Mouse (Mus musculus) lung, postnatal 36 days (tissue): ENCODE data around the gene Olfm4.

Experiments
- DNase-seq: peaks from one replicate; pipeline ENCODE4 v3.0.0; 2022; ENCODE audit warnings: mixed read lengths

Olfm4 gene

DNA sequence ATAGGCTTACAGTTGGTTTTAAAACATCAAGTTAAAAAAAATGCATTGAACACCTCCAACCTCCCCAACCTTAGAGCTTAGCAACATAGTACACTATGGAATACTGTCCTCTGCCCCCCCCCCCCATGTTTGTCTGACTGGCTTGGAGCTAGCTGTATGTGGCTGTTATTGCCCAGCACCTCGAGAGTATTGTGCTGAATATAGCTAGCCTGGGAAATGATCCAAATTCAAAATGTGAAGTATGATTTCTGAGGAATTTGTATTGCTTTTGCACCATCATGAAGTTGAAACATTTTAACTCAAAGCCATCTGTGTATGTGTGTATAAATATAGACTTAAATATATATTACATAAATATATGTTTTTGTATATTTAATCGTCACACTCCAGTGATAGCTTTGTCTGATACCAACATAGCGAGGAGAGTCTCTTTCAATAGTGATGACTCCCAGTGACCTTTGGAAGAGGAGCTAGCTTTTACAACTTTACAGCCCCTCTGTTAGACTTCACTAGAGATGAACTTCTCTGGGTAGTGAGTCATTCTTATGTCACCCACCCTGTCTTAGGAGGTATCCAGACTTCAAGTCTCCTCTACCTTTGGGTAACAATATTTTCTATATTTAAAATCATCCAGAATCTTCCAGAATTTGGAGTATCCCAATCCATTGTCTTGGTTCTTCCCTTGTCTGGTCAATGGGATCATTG is 45.6 kb downstream of the Olfm4 start:
- no peak for DNase-seq

DNA sequence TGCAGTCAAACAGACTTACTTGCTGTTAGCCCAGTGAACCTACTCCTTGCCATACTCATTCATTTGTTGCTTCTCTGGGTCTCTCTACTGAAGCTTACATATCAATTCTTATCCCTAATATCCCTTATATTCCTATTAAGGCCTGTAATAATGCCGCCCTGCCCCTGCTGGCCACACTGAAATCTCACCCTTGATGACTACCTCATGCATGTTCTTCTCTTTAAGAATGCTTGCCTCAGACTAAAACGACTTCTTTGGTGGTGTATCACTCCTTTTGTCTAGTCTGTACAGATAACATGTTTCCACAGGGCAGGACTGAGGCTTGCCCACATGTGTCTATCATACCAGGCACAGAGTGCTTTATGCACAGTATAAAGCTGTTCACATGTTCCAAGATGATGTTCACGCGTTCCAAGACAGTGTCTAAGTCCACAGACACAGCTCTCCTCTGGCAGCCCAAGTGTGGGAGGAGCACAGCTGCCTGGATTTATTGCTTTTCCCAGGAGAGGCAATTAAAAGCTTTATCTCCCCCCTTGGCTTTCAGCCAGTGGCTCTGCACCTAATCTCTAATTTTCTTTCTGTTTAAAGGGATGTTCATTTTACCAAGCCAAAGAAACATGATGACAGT is 55.9 kb downstream of the Olfm4 start:
- no peak for DNase-seq

DNA sequence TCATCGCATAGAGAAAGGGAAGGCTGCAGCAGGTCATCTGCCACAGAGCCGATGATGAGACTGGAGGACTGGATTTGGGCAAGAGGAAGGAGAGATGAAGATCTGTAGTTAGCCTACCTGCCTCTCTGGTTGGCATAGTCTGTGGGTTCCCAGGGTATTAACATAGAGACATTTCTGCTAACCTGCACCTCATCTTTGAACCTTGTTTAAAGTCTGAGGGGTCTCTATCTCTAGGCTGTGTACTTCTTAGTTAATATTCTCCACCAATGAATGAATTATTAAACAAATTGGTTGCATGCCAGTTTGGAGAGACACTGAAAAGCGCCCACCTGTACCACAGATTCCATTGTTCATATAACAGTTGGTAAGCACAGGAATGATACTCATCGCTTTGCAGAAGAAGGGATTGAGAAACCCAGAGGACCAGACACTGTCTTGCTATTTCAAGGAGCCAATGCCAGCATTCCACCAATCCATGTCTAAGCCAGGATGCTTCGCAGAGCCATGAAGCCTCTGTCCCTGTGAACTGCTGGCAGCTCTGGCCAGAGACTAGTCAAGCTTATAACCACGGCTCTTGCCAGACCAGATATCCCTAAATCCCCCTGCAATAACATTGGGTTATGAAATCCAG is 62.3 kb downstream of the Olfm4 start:
- DNase-seq = no peak

DNA sequence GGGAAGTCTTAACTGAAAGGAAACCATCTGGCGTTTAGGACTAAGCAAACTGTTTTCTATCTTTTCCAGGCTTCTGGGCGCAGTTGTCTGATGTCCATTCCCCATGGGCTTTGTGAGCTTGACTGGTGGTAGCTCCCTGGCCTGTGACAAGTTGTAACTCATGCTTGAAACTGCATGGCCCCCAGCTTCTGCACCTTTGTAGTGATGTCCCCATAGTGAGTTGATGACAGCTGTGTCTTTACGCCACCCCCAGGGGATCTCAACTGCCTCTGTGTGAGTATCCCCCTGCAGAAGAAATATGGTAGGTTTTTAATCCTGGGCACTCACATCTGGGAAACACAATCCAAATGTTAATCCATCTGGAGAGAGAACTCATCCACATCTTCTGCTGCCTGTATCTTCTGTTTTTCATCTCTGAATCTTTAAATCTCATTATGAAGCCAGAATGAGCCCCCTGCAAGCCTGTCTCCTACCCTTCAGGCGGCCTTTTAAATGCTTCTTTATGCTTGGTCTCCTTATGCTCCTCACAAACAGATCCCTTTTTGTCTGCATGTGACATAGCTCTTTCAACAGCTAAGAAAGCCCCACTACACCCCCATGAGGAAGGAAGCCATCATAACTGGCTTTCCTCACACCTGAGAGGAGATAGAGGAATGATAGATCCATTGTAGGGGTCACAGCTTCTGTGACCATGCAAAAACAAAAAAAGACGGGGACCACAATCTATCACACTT is 63.7 kb downstream of the Olfm4 start:
- DNase-seq = no peak

DNA sequence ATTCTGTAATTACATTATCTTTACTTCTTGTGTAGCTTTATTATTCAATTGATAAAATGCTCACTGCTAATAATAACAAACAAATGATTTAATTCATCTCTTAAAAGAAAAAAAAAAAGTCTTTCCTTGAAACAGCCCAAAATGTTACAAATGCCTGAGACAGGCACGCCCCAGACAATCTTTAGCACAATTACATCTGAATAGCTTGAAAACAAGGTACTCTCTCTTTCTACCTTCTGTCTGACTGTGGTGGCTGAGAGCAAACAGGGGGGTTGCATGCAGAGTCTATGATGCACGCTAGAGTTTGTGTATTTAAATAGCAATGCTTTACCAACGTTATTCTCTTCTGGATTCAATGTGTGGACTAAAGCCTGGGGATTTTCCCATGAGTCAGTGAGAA is 71.8 kb downstream of the Olfm4 start:
- no peak for DNase-seq

DNA sequence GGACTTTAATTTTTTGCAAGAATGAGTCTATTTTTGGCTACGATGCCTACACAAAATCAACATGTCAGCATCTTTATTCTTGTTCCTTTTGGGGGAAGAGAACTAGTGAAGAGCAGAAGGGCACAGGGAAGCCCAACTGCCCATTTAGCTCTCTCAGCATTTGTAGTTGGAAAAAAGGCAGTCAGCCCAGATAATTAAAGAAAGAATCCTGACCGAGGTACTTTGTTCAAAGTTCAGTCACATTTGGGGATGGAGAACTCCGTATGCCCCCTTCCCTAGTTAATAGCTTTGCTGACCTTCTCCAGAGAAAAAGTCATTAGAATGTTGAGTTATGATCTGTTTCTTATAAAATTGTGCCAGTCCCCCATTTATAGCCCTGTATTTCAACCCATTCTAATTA is 77.8 kb downstream of the Olfm4 start:
- DNase-seq = no peak

DNA sequence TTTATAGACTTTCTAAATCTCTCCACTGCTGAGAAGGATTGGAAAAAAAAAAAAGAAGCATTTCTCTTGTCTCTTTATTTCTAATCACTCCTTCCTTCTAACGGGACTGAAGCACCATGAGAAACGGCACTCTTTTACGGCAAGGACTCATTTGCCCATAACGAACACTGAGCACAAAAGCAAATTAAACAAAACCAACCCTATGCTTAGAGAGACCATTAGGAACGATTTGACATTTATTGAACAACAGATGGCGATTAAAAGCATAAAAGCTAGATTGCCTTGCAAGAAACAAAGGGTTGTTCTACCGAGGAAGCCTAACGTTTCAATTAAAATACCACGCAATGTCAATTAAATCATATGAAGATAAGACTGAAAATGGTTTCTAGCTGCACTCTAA is 79.0 kb downstream of the Olfm4 start:
- no peak for DNase-seq

DNA sequence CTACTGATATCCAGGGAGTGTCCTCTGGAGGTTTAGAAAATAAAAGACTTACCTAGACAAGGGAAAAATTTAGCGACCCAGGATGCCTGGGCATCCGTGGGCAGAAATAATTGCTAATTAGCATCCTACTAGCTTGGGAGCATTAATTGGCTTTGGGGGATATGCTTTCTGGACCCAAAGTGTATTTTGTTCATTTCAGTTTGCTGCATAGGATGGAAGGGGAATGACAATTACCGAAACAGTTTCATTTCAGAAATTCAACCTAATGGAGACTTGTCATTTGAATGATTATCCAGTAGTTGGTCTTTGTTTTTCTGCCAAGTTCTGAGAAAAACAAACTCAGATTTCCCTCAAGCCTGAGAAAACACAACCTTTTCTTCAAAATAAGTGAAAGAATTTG is 86.7 kb downstream of the Olfm4 start:
- DNase-seq = no peak
